In genomic region chr16:76335913-76336312, GRCm38 (mm10) we compare ENCODE assay signal across 20 mouse cellular contexts.
"Had no signal": no experiment of that assay in that cellular context is flagged by ENCODE, and none has a peak within 500 bp of the region (broad histone marks: within the 10 kb centered on the region; RNA-seq: fewer than 3 reads in every experiment).

No protein-coding gene starts in this region.

- H3K27me3 ChIP-seq: liver, embryonic 15.5 days; midbrain, embryonic 13.5 days; neural tube, embryonic 13.5 days; stomach, embryonic 15.5 days had no signal

- H3K4me1 ChIP-seq: midbrain, embryonic 13.5 days; neural tube, embryonic 13.5 days; stomach, embryonic 15.5 days had no signal

- H3K9ac ChIP-seq: liver, embryonic 15.5 days; midbrain, embryonic 13.5 days; neural tube, embryonic 13.5 days; stomach, embryonic 15.5 days had no signal

- H3K36me3 ChIP-seq: stomach, embryonic 15.5 days had no signal

- ATAC-seq: intestine, embryonic 16.5 days; midbrain, embryonic 13.5 days; midbrain, embryonic 16.5 days had no signal

- H3K27ac ChIP-seq: left cerebral cortex, adult 2 months; liver, embryonic 15.5 days; midbrain, embryonic 10.5 days; midbrain, embryonic 13.5 days; neural tube, embryonic 13.5 days; stomach, embryonic 15.5 days had no signal

- H3K9me3 ChIP-seq: liver, embryonic 15.5 days; midbrain, embryonic 13.5 days; neural tube, embryonic 13.5 days; stomach, embryonic 15.5 days had no signal

- H3K4me2 ChIP-seq: liver, embryonic 15.5 days; midbrain, embryonic 13.5 days; neural tube, embryonic 13.5 days; stomach, embryonic 15.5 days had no signal

- DNase-seq: kidney, adult 18-20 months; kidney, adult 9 months; kidney, postnatal 25 days; layer of hippocampus, postnatal 36 days; lung, adult 2 months; lung, postnatal 14 days; lung, postnatal 4 days; retina, postnatal 1 day; right cerebral cortex, postnatal 25 days; spleen, adult 18-20 months; thymus, postnatal 25 days had no signal

- H3K4me3 ChIP-seq: left cerebral cortex, adult 2 months; liver, embryonic 15.5 days; midbrain, embryonic 10.5 days; midbrain, embryonic 13.5 days; myocyte; neural tube, embryonic 13.5 days; stomach, embryonic 15.5 days had no signal
